Mouse (Mus musculus) cerebellum, adult 2 months (tissue): ENCODE data around the gene Lrit3. TPM values are rescaled to one million over a fixed set of nuclear protein-coding genes. Genes with fewer than 3 reads are reported as not detected.
"Not testable (repeated sequence)": the region's sequence is repeated elsewhere in the genome, so short reads cannot be mapped to it uniquely, and the experiment has no call there.

Experiments
- DNase-seq, 2 experiments: peaks; one replicate each; pipeline ENCODE4 v3.0.0; 2021
- H3K27ac ChIP-seq: fragments of 200-500 bp; 2 replicates; pipeline ENCODE4 v1.5.1; 2012; ENCODE audit warnings: low read length, control low read depth, inconsistent platforms; ENCODE audit not compliant: insufficient read depth
- H3K27me3 ChIP-seq: fragments of 200-500 bp; 2 replicates; pipeline ENCODE4 v1.6.1; 2012; ENCODE audit warnings: inconsistent platforms, mild to moderate bottlenecking, low read length, moderate library complexity; ENCODE audit not compliant: control insufficient read depth, insufficient read depth
- H3K4me1 ChIP-seq: fragments of 200-500 bp; 2 replicates; pipeline ENCODE4 v1.6.1; 2011; ENCODE audit warnings: low read length; ENCODE audit not compliant: control insufficient read depth, insufficient read depth
- H3K4me3 ChIP-seq: fragments of 200-500 bp; replicated peaks from 2 replicates; pipeline ENCODE3; 2011; ENCODE audit warnings: mild to moderate bottlenecking, low read depth, low read length, control low read depth; ENCODE audit not compliant: insufficient read depth
- CTCF ChIP-seq: fragments of 200-500 bp; IDR thresholded peaks from 2 replicates; pipeline ENCODE4 v1.5.1; 2011; ENCODE audit warnings: low read depth, mild to moderate bottlenecking, control low read depth, low read length, moderate library complexity, borderline replicate concordance; ENCODE audit not compliant: insufficient read depth
- POLR2A ChIP-seq: fragments of 200-500 bp; IDR thresholded peaks from 2 replicates; pipeline ENCODE4 v1.6.1; 2011; ENCODE audit warnings: low read length, control low read depth, borderline replicate concordance; ENCODE audit not compliant: insufficient read depth
- WGBS: fragments of 180-500 bp; shearing (Covaris S2); methylation state at CpG from one replicate; pipeline ENCODE4 v1.1.7; 2018; 5-methylcytosine and 5-hydroxymethylcytosine counted together
- polyA plus RNA-seq: library from polyadenylated mRNA; depleted of rRNA; stranded (reverse); fragments of >200 nt; gene quantifications from 2 replicates; pipeline ENCODE4 v1.2.3, GENCODE M21; 2012; rRNA removed

The Lrit3 gene
- polyA plus RNA-seq, 1 experiment = 0.29 TPM

DNA sequence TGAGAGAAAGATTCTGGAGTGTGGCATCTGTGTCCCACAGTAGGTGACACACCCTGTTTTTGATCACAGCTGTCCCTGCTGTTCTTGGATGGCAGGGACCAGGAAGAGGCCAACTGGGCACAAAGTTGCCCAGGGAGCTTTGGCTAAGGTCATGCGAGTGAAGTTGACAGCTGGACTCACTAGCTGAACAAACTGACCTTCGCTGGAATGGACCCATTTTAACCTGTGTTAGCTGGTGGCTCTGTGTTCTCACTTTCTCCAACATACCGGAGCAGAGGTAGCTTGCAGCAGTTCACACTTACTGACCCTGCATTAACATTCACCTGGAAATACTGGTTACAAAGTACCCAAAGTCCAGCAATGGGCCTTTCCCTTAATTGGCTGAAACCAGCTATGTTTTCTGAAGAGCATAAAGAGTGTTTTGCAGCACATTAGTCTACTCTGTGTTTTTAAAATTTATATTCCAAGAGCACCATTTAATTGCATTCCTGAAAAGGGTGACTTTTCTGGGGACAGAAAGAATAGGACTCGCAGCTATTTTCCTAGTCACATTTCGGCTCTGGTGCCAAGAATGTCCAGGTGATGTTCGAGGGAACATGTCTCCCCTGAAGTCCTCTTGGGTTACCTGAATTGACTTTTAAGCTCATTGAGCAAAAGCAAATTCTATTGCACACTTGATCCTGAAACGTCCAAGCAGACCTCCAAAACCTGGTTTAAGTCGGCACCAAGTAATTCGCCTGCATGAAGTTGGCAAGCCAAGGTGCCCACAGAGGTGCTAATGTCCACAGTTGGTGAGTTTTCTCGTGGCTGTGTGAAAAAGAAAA, 36.6 kb downstream of the Lrit3 start:
- WGBS = 72% methylated on average over 10 of the region's 10 CpGs
- H3K4me3 ChIP-seq = no peak overlapping the region
- DNase-seq = no peak
- H3K27me3 ChIP-seq = no peaks in the 10 kb centered on the region
- no peak overlapping the region for H3K27ac ChIP-seq
- no peaks in the 10 kb centered on the region for H3K4me1 ChIP-seq
- TF ChIP-seq POLR2A = no peak
- no peak for TF ChIP-seq CTCF

DNA sequence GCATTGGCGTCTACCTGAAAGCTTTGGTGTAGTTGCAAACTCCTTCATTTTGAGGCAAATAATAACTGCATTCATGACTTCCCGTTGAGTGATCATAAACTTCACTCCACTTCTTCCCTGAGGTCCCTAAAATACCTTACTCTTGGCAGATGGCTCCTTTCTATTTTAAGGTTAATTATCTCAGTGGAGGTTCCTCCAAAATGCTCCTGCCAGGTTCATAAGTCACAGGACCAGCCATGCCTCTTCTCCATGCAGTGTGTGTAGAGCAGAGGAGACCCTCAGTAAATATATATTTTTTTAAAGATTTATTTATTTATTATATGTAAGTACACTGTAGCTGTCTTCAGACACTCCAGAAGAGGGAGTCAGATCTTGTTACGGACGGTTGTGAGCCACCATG, 37.7 kb downstream of the Lrit3 start:
- Histone ChIP-seq H3K4me1 (no peaks in the 10 kb centered on the region), H3K4me3 (no peak overlapping the region), H3K27ac (no peak overlapping the region), H3K27me3 (no peaks in the 10 kb centered on the region)
- DNase-seq = no peak
- TF ChIP-seq POLR2A (no peak), CTCF (no peak)
- 80% methylated on average over 4 of the region's 4 CpGs for WGBS

DNA sequence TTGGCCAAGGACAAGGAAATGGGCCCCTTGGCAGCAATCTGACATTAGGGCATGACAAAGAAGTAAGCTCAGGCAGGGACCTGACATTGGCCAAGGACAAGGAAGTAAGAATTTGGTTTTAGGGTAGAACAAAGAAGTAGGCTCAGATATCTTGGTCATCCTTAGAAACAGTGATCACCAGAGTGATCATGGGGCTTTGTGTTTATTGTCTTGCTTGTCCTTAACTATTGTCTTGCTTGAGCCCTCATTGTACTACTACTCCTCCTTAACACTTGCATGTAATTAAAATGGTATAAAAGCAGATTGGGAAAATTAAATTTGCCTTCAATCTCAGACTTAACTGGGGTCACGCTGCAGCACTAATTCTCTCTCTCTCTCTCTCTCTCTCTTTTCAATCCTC, 46.2 kb downstream of the Lrit3 start:
- not testable (repeated sequence) for H3K27me3 ChIP-seq, H3K27ac ChIP-seq, H3K4me3 ChIP-seq, H3K4me1 ChIP-seq, DNase-seq
- WGBS = 83% methylated on average over 1 of the region's 1 CpGs

DNA sequence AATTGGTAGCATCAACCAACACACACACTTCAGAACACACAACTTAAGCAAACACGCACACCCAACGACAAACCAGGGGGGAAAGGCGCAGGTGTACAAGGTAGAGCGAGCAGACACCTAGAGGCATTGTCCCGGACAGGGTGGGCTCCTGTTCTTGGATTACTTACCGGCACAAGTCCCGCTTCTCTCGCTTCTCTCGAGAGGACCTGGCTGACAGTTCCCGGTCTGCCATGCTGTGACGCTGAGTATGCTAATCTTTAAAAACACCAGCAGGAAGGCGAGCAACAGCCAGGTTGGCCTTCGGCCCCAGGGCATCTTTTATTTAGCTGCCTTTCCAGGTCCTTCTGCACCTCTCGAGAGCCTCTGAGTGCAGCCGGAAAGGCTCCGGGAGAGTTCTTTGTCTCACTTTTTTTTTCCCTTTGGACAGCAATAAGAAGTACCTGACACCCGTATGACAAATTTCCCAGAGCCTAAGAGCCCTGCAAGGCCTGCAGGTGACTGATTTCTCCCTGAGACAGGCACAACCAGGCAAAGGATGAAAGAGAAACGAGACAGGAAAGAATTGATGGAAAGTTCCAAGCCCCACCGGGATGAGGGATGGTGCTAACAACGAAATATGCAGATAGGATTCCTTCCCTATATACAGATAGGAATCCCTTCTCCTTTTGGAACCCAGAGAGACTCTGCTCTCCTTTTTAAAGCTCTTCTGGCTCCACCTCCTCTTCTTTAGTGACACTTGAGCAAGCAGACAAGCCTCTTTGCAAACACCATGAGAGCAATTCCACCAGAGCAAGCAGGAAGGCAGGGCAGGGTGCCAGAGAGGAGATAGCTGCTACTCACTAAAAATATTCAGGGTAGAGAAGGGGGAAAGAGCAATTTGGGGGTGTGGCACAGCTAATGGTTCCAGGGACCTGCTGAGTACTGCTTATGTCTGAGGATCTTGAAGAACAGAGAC, 48.9 kb downstream of the Lrit3 start, which contains the start of gene Egf:
Egf (minus strand) TSS at position 667 of the 955 bp plus-strand sequence.
- H3K27ac ChIP-seq = no peak within 1 kb of the TSS
- TF ChIP-seq POLR2A (no peak), CTCF (no peak)
- peak in 1 of 2 experiments; percentile 4 for DNase-seq
- H3K27me3 ChIP-seq = no peaks in the 10 kb centered on the region
- 6% methylated on average over 20 of the region's 20 CpGs for WGBS
- H3K4me3 ChIP-seq = peak within 1 kb of the TSS; percentile 47
- no peaks in the 10 kb centered on the region for H3K4me1 ChIP-seq

DNA sequence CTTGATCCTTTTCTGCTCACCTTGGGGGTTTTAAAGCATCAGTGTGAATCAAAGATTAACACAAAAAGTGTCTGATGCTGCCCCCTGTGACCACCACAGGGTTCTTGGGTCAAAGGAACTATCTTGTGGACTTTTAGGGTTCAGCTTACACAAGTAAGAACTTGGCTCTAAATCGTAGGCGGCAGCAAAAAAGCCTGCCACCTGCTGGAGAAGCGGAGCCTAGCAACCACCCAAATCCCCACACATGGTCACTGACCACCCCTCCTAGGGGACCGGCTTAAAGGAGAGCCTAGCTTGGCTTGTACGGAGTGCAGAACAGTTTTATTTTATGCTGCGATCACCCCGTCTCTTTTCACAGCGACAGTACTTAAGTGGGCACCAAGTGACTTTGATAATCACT, 59.0 kb downstream of the Lrit3 start:
- TF ChIP-seq POLR2A = no peak
- peak; percentile 53 for TF ChIP-seq CTCF
- Histone ChIP-seq H3K4me1 (no peaks in the 10 kb centered on the region), H3K27ac (no peak overlapping the region), H3K4me3 (no peak overlapping the region), H3K27me3 (no peaks in the 10 kb centered on the region)
- WGBS = 41% methylated on average over 8 of the region's 8 CpGs
- DNase-seq = peak; percentile 10 to 15

DNA sequence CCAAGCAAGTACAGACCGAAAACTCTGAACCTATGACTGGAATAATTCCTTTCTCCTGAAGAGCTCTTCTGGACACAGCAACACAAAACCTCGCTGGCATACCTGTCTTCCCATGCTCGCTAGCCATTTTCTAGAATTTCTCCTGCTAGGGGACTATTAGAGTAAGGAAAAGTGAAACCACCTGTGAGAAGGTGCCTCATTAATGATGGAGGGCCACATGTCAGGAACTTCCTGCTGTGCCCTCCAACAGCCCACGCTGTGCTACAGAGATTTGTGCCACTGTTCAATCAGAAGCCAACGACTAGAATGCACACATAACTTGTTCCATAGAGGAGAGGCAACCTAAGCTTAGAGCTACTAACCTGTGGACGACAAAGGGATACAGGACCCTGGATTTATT, 61.0 kb downstream of the Lrit3 start:
- Histone ChIP-seq H3K4me3 (no peak overlapping the region), H3K27ac (no peak overlapping the region), H3K4me1 (no peaks in the 10 kb centered on the region), H3K27me3 (no peaks in the 10 kb centered on the region)
- DNase-seq = no peak
- 75% methylated on average over 6 of the region's 6 CpGs for WGBS
- TF ChIP-seq POLR2A (no peak), CTCF (no peak)

DNA sequence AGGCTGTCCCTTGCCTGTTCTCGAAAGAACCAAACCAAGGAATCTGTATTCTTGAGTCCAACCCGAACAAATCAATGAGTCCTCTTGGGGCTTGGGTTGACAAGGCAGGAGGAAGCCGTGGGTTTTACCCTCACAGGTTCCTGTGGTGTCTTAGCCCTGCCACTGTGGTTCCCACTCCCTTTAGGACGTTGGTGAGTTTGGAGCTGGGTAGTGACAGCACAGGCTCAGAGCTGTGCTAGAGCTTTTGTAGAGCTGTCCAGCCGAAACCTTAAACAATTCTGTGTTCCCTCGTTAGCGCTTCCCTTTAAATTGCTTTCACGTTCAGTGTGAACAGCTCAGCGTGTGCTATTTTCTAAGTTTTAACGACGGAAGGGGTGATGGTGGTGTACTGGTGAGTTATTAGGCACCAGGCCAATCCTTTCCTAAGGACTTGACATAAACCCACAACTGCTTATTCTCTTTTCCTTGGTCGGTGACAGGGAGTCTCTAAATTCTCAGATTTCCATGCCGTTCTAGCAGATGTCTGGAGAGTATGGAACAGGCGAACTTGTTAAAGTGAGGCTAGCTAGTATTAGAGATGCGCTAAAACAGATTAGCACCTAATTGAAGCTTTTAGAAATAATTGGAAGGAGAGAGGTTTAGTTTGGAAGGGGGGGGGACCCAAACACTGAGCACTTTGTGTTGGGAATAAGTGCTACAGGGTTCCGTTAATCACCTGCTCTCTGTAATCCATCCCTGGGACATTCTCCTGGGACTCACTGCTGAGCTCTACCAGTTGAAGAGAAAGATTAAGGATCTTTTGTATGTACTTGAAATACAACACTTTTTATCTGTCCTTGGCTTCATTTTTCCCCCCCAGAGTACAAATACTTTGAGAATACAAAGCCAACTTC, 65.3 kb downstream of the Lrit3 start:
- no peaks in the 10 kb centered on the region for H3K27me3 ChIP-seq
- no peak overlapping the region for H3K27ac ChIP-seq
- WGBS = 76% methylated on average over 16 of the region's 16 CpGs
- no peak overlapping the region for H3K4me3 ChIP-seq
- no peak for DNase-seq
- H3K4me1 ChIP-seq = no peaks in the 10 kb centered on the region
- TF ChIP-seq CTCF (no peak), POLR2A (no peak)

Other genes with a start within 250 kb of the Lrit3 start
- 3.2 and 3.6 TPM in 2 replicates for gene Egf, start 48.7 kb downstream of the Lrit3 start, polyA plus RNA-seq
- 0.77 and 0.79 TPM in 2 replicates for gene Rrh, start 18.6 kb upstream of the Lrit3 start, polyA plus RNA-seq
- gene Gar1, start 27.4 kb upstream of the Lrit3 start, polyA plus RNA-seq = 33.8 and 38.3 TPM in 2 replicates
- 0.06 and 0.15 TPM in 2 replicates for gene Cfi, start 31.9 kb upstream of the Lrit3 start, polyA plus RNA-seq
- 30.8 and 32.3 TPM in 2 replicates for gene Pla2g12a, start 74.6 kb upstream of the Lrit3 start, polyA plus RNA-seq
- gene Casp6, start 97.4 kb upstream of the Lrit3 start, polyA plus RNA-seq = 6.7 and 8.0 TPM in 2 replicates
- gene Mcub, start 166.2 kb upstream of the Lrit3 start, polyA plus RNA-seq = 1.7 and 2.7 TPM in 2 replicates